In genomic region chr8:125917013-125917412, GRCm38 (mm10) we compare ENCODE assay signal across 22 mouse cellular contexts. TPM values are rescaled to one million over a fixed set of nuclear protein-coding genes. Genes with fewer than 3 reads are reported as not detected.
DNase-seq lines count a peak whose midpoint lies in the region; ATAC-seq lines count a peak whose summit lies in the region.
"Had no signal": no experiment of that assay in that cellular context is flagged by ENCODE, and none has a peak within 500 bp of the region (broad histone marks: within the 10 kb centered on the region; RNA-seq: fewer than 3 reads in every experiment).

No protein-coding gene starts in this region.

- no peaks in the 10 kb centered on the region for H3K36me3 ChIP-seq in lung, embryonic 15.5 days
- H3K36me3 ChIP-seq in stomach, embryonic 14.5 days (ENCODE audit: control insufficient read depth, insufficient read depth, low read length): no peaks in the 10 kb centered on the region
- H3K36me3 ChIP-seq in forebrain, embryonic 11.5 days (ENCODE audit: control insufficient read depth, insufficient read depth, low read length): no peaks in the 10 kb centered on the region
- H3K36me3 ChIP-seq: heart, embryonic 15.5 days; limb, embryonic 10.5 days; midbrain, embryonic 12.5 days had no signal

- no peak overlapping the region for H3K9ac ChIP-seq in lung, embryonic 15.5 days
- no peak overlapping the region for H3K9ac ChIP-seq in stomach, embryonic 14.5 days (replicated peaks; ENCODE audit: low read depth, low read length)
- no peak overlapping the region for H3K9ac ChIP-seq in forebrain, embryonic 11.5 days (ENCODE audit: low read length)
- H3K9ac ChIP-seq: forebrain, embryonic 13.5 days; heart, embryonic 15.5 days; midbrain, embryonic 12.5 days had no signal

- H3K4me2 ChIP-seq in lung, embryonic 15.5 days: no peak overlapping the region
- no peak overlapping the region for H3K4me2 ChIP-seq in stomach, embryonic 14.5 days (replicated peaks; ENCODE audit: low read depth, low read length)
- no peak overlapping the region for H3K4me2 ChIP-seq in forebrain, embryonic 11.5 days (ENCODE audit: low read depth, low read length, severe bottlenecking)
- H3K4me2 ChIP-seq: forebrain, embryonic 13.5 days; heart, embryonic 15.5 days; midbrain, embryonic 12.5 days had no signal

- H3K9me3 ChIP-seq in lung, embryonic 15.5 days: no peaks in the 10 kb centered on the region
- no peaks in the 10 kb centered on the region for H3K9me3 ChIP-seq in stomach, embryonic 14.5 days (ENCODE audit: control insufficient read depth, low read depth, low read length)
- H3K9me3 ChIP-seq in forebrain, embryonic 11.5 days (ENCODE audit: control insufficient read depth, low read length): no peaks in the 10 kb centered on the region
- H3K9me3 ChIP-seq: forebrain, embryonic 13.5 days; heart, embryonic 15.5 days; limb, embryonic 10.5 days; midbrain, embryonic 12.5 days had no signal

- 31% methylated on average over 10 of the region's 10 CpGs for WGBS in lung, embryonic 15.5 days
- 45% methylated on average over 10 of the region's 10 CpGs for WGBS in stomach, embryonic 14.5 days
- WGBS in forebrain, embryonic 11.5 days: 83% methylated on average over 10 of the region's 10 CpGs

- H3K4me1 ChIP-seq in lung, embryonic 15.5 days: peaks cover 34% of the 10 kb centered on the region
- no peaks in the 10 kb centered on the region for H3K4me1 ChIP-seq in stomach, embryonic 14.5 days (ENCODE audit: control insufficient read depth, insufficient read depth, low read length)
- H3K4me1 ChIP-seq in forebrain, embryonic 11.5 days (replicated peaks; ENCODE audit: control insufficient read depth, insufficient read depth, low read length): no peaks in the 10 kb centered on the region; the same call in 1 of the 2 replicates
- H3K4me1 ChIP-seq: midbrain, embryonic 12.5 days had no signal

- peak overlapping the region; percentile 53 for H3K27ac ChIP-seq in lung, embryonic 15.5 days
- no peak overlapping the region for H3K27ac ChIP-seq in stomach, embryonic 14.5 days (ENCODE audit: low read length)
- no peak overlapping the region for H3K27ac ChIP-seq in forebrain, embryonic 11.5 days (ENCODE audit: low read depth, low read length)
- H3K27ac ChIP-seq: forebrain, embryonic 13.5 days; heart, adult 2 months; heart, embryonic 15.5 days; limb, embryonic 10.5 days; midbrain, embryonic 12.5 days had no signal

- ATAC-seq in lung, embryonic 15.5 days (ENCODE audit: borderline replicate concordance, extremely low read depth, low FRiP score, low TSS enrichment): no peak
- peak; percentile 75; the same call in 1 of the 2 replicates for ATAC-seq in stomach, embryonic 14.5 days (ENCODE audit: insufficient number of reproducible peaks, insufficient read depth, low FRiP score, low read depth)
- no peak for ATAC-seq in forebrain, embryonic 11.5 days (replicated peaks; ENCODE audit: low FRiP score)
- no peak for ATAC-seq in inflammation-experienced regulatory T-cells, adult 6 months
- ATAC-seq: activated CD4-positive, CD25-positive, alpha-beta regulatory T cell, adult 4 months; forebrain, embryonic 13.5 days; hindbrain, embryonic 16.5 days had no signal

- peak; percentile 25 for DNase-seq in R1 (ENCODE audit: low read depth, low spot score)
- DNase-seq in fibroblast of lung, adult 2 months (ENCODE audit: low read depth): peak; percentile 29
- DNase-seq in embryo, embryonic 9.5 days (ENCODE audit: extremely low spot score): no peak
- DNase-seq in forebrain, embryonic 11.5 days (ENCODE audit: low spot score): no peak
- DNase-seq: adrenal gland, postnatal 10 days; cerebellum, adult 11 months; cerebellum, postnatal 25 days; gastrocnemius, postnatal 10 days; heart, adult 2 months; kidney, adult 8-10 months; kidney, postnatal 25 days; thymus, postnatal 25 days had no signal

- peaks cover 5% of the 10 kb centered on the region for H3K27me3 ChIP-seq in lung, embryonic 15.5 days
- H3K27me3 ChIP-seq in stomach, embryonic 14.5 days (ENCODE audit: control insufficient read depth, insufficient read depth, low read length): peaks cover 9% of the 10 kb centered on the region; the same call in 1 of the 2 replicates
- H3K27me3 ChIP-seq in forebrain, embryonic 11.5 days (ENCODE audit: control insufficient read depth, insufficient read depth, low read length): peaks cover 9% of the 10 kb centered on the region

- H3K4me3 ChIP-seq in lung, embryonic 15.5 days: no peak overlapping the region
- H3K4me3 ChIP-seq in stomach, embryonic 14.5 days (ENCODE audit: low read depth, low read length): no peak overlapping the region
- no peak overlapping the region for H3K4me3 ChIP-seq in forebrain, embryonic 11.5 days (ENCODE audit: low read depth, low read length)
- H3K4me3 ChIP-seq: forebrain, embryonic 13.5 days; heart, adult 2 months; heart, embryonic 15.5 days; limb, embryonic 10.5 days; midbrain, embryonic 12.5 days had no signal

RNA-seq across cellular contexts. Expression of gene Map3k21, which starts 6.8 kb away (rescaled TPM):
- polyA plus RNA-seq in lung, embryonic 15.5 days (2015; fragmentation: Nextera tagmentation; extraction: Ambion mirVana): 2.7 and 3.3 TPM in 2 replicates
- polyA plus RNA-seq in stomach, embryonic 14.5 days (2014; fragmentation: Nextera tagmentation; extraction: Ambion mirVana): 1.0 and 1.7 TPM in 2 replicates
- 0.08 TPM in 1 of 2 replicates, not detected in the other for polyA plus RNA-seq in forebrain, embryonic 11.5 days (2014; fragmentation: Nextera tagmentation; extraction: Ambion mirVana)
- polyA plus RNA-seq in inflammation-experienced regulatory T-cells, adult 6 months (2017; shearing (Covaris generic)): not detected
- polyA plus RNA-seq: activated CD4-positive, CD25-positive, alpha-beta regulatory T cell, adult 4 months; neural tube, embryonic 11.5 days had no signal

RNA-seq across cellular contexts. Expression of gene Pcnx2, which starts 18.9 kb away (rescaled TPM):
- 0.24 and 0.36 TPM in 2 replicates for polyA plus RNA-seq in lung, embryonic 15.5 days (2015; fragmentation: Nextera tagmentation; extraction: Ambion mirVana)
- 0.29 and 0.55 TPM in 2 replicates for polyA plus RNA-seq in stomach, embryonic 14.5 days (2014; fragmentation: Nextera tagmentation; extraction: Ambion mirVana)
- polyA plus RNA-seq in forebrain, embryonic 11.5 days (2014; fragmentation: Nextera tagmentation; extraction: Ambion mirVana): 0.48 and 0.60 TPM in 2 replicates
- under 1 TPM; 0.44 to 0.74 (median 0.61) TPM for polyA plus RNA-seq in inflammation-experienced regulatory T-cells, adult 6 months (2017; shearing (Covaris generic))
- polyA plus RNA-seq: limb, embryonic 10.5 days had no signal

Comparison
In these comparisons a context has a peak if more than half of its experiments do, and no peak if none do; other contexts are left out.
1. DNase-seq: peak in R1 (single experiment) and fibroblast of lung, adult 2 months (single experiment); none in embryo, embryonic 9.5 days (single experiment) and forebrain, embryonic 11.5 days (single experiment).